Mouse (Mus musculus) heart, postnatal 36 days (tissue): ENCODE data around the gene Prn. TPM values are rescaled to one million over a fixed set of nuclear protein-coding genes. Genes with fewer than 3 reads are reported as not detected.
A peak's percentile ranks its signal among the peaks of the same experiment; 100 is the strongest.

Experiments used
- DNase-seq, 2 experiments: peaks; one replicate each; pipeline ENCODE4 v3.0.0; 2021 to 2022
- intact Hi-C: fragments of 180-260 bp; cut with DNase I; formaldehyde crosslinking; loops from one replicate; pipeline ENCODE4 v1.15.1; 2025
- total RNA-seq, 2 experiments: library from RNA; stranded (reverse); gene quantifications; 2 replicates each; pipeline ENCODE4 v1.2.3; 2021

Gene Prn
- 1 to 10 TPM in 1 of 2 experiments, not detected in 1; 1.8 TPM for total RNA-seq

DNA sequence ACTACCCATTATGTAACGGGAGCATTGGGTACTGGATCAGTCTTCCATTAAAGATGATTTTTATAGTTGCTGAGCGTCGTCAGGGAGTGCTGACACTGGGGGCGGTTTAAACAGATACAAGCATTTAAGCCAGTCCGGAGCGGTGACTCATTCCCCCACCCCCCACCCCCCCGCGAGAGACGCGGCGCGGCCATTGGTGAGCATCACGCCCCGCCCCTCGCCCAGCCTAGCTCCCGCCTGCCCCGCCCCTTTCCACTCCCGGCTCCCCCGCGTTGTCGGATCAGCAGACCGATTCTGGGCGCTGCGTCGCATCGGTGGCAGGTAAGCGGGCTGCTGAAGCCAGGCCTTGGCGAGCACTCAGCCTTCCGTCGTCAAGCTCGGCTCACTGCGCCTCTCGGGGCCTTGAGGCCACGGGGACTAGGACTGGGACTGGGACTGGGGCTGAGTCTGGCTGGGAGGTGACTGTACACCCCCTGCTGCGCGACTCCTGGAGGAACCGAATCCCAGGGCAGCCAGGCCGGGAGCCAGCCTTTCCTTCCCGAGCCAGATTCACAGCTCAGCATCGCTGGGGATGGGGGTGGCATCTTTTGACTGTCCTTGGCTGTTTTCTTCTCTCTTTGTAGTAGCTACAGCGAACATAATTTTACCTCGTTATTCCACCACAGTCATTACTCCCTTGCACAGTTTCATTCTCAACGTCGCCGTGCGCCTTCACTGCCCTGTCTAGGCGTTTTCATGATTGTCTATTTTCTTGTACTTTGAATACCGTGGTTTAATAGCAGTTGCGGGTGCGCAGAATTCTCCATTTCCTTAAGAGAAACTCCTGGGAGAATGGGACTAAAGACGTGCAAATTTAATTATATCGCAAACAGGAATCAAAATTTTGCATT, at the start of gene Prn, which contains the start of gene Prnp:
Gene Prn, plus strand, starts transcription at position 275 of the 890 bp plus-strand sequence.
Gene Prnp, plus strand, starts transcription at position 246 of the 890 bp plus-strand sequence.
- DNase-seq: peak; percentile 89
- intact Hi-C loops: no loop called here

DNA sequence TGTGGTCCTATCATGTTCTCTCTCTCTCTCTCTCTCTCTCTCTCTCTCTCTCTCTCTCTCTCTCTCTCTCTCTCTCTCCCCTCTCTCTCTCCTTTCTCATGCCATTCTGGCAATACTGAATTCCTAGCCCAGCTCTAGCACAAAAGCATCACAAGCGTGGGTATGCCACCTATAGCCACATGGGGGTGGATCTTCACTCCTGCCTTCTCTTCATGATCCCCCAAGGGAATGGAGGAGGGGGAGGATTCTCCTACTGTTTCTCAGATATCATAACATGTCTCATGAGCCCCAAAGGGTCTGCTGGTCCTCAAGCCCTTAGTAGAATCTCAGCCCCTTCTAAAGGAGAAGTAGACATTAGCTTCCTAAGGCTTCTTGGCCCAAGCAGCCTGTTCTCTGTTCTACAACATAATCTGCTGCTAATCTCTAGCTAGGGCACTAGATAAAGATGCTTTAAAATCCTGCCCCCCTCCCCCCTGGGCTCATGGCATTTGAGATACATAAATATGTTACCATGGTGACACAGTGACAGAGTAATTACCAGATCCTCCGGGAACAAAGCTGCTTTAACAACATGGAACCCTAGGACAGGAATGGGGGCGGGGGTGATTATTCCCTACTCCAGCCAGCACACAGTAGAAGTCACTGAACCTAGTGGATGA, 47.0 kb upstream of the Prn start:
- intact Hi-C loops: no loop called here
- DNase-seq: no peak

DNA sequence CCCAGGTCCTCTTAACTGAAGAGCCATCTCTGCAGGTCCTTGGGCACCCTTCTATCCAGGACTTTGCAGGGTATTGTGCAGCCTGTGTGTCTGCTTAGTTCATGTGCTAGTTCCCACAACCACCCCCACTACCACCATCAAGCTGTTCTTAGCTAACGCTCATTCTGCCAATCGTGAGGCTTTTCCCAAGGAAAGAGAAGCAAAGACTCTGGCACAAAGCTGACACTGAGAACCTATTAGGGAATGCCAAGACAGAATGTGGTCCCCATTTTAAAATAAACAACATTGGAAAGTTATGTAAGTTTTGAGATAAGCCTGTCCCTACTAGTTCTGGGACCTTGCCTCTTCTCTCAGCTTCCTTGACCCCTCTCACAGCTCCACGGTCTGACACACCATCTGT, 46.3 kb upstream of the Prn start:
- intact Hi-C loops: no loop called here
- DNase-seq: no peak

DNA sequence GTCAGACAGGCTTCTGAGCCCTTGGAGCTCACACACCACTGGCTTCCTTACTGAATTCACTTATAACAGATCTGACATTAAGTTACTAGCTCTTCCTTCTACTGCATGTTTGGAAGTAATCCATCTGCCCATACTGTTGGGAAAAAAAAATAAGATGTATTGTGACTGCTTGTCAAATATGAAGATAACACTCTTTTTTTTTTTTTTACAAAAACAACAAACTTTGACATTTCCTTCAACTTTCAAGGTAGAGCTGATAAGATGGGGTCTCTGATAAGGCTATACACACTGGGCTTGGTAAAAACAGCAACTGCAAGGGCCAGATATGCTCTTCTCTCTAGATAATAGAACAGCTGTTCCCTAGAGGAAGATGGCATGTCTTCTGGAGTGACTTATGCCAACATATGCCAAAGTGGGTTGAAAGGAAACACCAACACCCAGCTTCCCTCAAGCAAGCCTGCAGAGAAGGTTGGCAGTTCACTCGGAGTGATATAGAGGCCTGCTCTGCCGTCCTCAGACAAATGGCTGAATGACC, 45.4 kb upstream of the Prn start:
- DNase-seq: no peak
- intact Hi-C loops: no loop called here

DNA sequence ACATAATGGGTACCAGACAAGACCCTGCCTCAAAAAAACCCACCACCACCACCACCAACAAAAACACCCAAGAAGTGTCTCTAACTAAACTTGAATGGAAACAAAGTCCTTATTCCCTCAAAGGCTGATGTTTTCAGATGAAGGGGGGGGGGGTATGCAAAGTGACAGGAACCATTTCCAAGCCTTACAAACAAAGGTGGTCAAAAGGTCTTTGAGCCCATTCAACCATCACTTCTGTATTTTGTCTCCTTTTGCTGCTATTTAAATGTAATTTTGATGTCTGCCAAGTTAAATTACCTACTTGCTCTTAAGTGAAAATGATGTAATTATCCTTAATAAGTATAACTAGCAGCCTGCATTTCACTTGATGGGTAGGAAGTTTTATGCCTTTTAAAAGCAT, 43.1 kb upstream of the Prn start:
- DNase-seq: no peak
- intact Hi-C loops: no loop called here

DNA sequence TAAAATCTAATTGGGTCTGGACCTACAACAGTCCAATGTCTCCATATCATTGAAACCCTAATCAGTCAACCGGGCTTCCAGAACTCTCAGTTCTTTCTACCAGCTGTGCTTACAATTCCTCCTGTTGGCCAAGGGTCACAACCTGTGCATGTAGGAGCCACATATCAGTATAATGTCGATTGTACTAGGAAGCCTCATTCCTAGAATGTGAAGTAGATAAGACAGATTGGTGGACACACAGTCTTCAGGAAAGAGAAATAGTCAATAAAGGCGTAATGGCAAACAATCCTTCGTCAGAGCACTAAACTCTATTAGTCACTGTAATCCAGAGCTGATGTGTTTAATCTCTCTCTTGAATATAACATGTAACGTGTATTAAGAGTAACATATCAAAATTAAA, 40.8 kb upstream of the Prn start:
- DNase-seq: no peak
- intact Hi-C loops: no loop called here

DNA sequence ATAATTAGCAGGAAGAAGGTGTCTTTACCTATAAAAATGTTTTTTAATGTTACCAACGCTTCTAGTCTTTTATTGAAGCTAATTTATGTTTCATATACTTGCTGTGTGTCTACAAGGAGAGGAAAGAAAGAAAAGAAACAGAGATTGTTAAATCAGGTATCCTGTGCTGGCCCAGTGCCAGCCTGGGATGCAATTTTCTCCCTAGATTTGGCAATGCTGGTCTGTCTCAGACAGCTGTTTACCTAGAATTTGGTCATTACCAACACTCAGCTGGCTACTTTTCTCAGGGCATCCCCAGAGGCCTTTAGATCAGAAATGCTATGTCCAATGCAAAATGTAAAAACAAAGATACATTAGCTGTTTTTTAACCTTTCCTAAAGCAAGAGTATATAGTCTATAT, 36.4 kb upstream of the Prn start:
- intact Hi-C loops: no loop called here

DNA sequence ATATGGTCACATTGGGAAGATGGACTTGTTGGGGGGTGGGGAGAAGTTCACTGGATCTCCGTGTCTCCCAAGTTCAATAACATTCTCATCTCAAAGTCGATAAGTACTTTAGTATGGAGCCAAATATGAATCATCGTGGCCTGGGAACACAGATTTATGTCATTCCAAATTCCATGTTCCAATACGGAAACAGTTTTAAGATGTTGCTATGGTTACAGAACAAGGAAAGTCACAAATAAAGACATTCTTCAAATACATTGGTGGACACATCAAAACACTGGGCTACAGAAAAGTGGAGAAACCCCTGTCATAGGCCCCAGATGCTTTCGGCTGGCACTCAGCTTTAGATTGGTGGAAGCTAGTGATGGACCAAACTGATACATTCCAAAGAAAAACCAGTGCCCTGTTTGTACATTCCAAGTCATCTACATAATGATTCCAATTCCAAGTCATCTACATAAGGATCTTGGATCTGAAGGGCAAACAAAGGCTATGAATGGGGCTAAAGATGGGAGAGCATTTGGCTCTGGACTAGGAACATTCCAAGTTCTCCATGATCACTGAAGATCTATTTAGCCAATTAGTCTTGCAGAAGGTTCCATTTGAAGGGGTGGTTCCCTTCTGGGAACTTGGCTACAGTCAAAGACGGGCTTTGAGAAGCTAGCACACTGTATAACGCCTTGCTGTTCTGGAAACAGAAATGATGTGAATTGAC, 33.0 kb upstream of the Prn start:
- peak in 1 of 2 experiments; percentile 22 for DNase-seq
- intact Hi-C loops: no loop called here

More for the DNA sequence above, 36.4 kb upstream of the Prn start:
- no peak for DNase-seq

DNA sequence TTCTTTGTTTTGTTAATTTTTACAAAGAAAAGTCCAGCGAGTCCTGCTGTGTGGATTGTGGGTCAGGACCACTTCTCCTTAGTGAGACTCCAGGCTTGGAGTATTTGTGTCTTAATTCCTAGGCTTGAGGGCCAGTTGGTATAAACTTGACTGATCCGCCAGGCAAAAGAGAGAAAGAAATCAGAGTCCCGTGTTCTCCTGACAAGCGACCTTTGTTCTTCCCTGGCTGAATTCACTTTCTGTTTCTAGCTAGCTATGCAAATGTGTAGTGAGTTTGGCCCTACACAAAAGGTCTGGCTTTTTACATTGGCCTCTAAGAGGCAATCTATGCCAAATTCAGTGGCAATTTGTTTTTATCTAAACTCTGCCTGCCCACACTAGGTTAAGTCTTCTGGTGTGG, 28.0 kb upstream of the Prn start:
- intact Hi-C loops: no loop called here
- DNase-seq: no peak

DNA sequence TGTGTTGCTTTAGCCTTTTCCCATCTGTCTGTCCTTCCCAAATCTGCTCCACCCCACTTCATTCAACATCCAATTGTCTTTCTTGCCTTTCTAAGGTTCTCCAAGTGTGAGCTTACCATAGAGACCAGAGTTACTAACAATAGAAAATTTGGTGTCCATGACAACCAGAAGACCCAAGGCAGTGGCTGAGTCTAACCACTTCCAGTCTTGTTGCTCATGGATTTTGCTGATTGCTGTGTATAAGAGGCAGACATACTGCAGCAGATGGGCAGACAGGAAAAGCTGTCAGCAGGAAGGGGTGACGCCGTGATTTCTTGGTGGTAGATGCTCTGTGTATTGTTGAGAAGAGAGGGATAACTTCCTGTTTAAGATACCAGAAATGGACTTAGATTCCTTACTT, 26.6 kb upstream of the Prn start:
- intact Hi-C loops: no loop called here

DNA sequence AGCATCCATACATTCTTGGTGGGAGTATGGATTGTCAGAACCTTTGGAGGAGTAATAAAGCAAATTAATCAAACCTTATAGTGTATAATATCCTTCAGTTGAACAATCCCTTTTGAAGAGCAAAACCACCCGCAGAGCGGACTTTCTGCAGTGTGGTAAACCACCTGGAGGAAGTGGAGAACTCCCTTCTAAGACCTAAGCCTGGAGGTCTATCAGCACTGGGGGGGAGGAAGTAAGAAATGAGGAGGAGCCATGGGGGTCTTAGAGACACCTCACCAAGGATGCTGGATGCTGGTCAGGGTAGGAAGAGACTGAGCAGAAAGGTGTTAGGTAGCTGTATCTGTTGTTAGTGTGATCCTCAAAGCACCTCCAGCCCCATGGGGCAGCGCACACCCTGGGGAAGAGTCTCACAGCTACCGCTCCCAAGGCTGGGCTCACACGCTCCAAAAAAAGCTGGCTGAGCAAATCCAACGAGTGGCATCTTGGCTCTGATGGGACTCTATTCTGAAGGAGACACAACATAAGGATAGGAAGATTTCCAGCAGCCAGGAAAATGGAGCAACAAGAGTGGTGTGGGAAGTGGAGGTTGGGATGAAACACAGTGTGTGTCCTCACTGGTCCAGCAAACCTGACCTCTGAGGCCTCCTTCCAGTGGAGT, 23.1 kb upstream of the Prn start:
- intact Hi-C loops: no loop called here
- no peak for DNase-seq

More for the DNA sequence above, 26.6 kb upstream of the Prn start:
- DNase-seq: no peak

DNA sequence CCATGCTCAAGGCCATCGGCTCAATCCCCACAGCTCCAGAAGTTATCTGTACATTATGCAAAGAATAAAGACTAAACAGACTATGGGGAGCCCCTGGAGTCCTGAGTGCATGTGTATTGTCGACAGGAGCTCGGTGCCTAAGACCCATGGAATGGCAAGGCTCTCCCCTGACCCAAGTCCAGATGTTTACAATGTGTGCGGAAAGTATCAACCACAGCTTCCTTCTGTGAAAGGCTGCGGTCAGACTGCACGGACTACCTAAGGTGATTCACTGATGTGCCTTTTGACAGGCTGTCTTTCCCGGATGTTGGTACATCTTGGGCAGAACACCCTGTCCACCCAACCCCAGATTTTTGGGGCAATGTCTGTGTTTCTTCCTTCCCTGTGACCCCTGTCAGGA, 21.5 kb upstream of the Prn start:
- intact Hi-C loops: no loop called here
- no peak for DNase-seq

DNA sequence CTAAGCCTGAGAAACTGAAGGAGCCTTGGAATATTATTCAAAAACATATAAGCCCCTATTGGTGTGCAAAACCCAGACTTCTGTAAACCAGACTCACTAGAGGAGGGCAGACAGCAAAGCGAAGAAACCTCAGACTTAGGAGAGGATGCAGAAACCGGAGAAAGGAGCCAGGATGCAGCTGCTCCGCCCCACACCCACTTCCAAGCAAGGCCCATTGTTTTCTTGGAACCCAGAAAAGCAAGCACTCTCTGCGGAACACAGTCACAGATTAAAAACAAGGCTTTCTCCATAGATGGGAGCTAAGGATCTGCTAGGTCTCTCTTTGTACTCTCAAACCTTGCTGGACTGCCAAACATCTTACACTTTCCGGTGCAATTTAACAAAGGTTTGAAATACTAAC, 17.2 kb upstream of the Prn start:
- intact Hi-C loops: no loop called here

DNA sequence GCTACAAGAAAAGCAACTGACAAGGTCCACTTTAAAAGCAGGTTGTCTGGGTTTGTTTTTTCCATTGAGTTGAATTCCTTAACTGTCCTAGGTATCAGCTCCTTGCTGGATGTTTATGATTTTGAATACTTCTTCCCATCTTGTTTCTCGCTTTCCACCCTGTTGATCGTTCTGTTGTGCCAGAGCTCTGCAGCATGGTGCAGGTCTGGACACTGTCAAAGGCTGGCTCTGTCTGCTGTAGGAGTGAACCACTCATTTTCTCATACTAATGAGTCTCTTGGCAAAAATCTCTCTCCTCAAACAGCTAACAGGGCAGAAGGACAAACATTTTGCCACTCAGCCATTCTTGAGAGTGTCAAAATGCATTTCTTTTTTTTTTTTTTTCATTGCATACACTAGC, 14.7 kb upstream of the Prn start:
- no peak for DNase-seq
- intact Hi-C loops: no loop called here

More for the DNA sequence above, 17.2 kb upstream of the Prn start:
- DNase-seq: no peak

DNA sequence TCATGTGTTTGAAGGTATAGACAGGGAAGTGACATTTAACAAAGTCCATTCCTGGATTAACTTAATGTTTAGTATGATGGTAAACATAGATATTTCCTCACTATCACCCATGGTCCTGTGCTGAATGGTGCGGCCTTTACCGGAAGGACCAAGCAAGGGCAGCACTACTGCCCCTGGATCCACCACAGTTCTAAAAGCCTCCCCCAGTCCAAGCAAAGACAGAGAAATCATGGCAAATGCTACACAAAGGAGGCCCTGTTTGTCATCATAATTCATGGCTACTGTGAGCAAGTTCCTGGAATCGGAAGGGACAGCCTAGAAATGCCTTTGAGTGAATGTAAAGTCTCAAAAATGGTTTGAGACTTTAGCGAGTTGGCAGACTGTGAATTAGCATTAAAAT, 13.7 kb upstream of the Prn start:
- DNase-seq: no peak
- intact Hi-C loops: no loop called here

DNA sequence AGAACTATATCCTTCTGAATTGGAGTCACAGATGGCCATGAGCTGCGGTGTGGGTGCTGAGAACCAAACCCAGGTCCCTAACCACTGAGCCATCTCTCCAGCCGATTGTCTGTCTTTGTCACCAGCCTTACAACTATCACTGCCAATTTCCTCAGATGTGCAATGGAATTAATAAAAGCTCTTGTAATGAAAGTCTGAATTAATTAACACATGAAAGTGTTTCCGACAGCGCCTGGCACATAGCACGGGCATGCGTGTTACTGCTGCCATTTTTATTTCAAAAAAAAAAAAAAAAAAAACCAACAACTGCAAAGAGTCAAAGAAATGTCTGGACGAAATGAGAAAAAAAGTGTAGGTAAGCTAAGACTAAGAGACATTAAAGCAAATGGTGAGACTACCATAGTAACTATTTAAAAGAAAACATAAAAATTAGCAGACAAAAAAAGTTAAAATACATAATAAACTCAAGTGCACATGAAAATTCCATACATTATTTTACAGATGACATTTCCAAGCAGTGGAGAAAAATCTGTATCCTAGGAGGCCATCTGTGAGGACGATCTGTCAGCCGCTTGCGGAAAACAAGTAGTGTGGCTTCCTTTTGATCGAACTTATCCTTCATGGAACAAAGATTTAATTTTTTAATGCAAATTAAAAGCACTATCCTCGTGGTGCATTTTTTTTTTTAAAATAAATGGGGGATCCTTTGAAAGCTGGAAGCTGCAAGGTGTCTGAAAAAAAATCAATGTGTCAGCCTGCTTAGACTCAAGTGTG, 12.2 kb upstream of the Prn start:
- no peak for DNase-seq
- intact Hi-C loops: no loop called here

DNA sequence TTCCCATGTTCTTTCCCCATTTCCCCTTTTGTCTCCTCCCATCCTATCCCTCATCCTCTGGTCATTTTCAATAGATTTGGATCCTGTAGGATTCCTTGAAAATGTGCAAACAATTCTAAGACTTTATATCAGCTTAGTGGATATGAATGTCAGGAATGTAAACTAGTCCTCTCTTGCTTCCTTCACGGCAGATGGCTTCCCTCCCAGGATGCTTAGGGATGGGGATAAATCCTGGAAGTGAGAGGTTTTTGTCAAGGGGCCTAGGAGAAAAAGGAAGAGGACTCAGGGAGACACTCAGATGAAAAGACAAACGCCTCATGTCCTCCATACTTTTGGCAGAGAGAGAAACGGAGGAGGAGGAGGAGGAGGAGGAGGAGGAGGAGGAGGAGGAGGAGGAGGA, 7.3 kb upstream of the Prn start:
- DNase-seq: no peak
- intact Hi-C loops: loop anchor here (5.0 kb wide), 1 partner anchor 35 kb away; no protein-coding TSS in a partner anchor

DNA sequence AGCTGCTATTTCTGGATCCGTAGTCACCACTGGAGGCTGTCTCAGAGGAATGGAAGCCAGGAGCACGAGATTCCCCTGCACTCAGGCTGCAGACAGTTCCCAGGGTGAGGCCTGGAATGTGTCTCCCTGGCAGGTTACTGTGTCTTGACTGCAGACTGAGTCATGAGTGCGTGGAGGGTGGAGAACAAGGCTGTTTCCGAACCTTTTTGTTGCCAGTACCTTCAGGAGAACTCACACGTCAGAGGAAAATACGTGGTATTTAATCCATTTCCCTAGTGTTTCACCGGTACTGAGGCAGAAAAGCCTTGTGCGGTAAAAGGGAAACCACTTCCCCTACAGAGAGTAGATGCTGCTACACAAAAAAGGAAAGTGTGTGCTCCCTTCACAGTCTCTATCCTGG, 6.9 kb upstream of the Prn start:
- intact Hi-C loops: loop anchor here (5.0 kb wide), 1 partner anchor 34 kb away; no protein-coding TSS in a partner anchor
- DNase-seq: peak; percentile 49 to 63

DNA sequence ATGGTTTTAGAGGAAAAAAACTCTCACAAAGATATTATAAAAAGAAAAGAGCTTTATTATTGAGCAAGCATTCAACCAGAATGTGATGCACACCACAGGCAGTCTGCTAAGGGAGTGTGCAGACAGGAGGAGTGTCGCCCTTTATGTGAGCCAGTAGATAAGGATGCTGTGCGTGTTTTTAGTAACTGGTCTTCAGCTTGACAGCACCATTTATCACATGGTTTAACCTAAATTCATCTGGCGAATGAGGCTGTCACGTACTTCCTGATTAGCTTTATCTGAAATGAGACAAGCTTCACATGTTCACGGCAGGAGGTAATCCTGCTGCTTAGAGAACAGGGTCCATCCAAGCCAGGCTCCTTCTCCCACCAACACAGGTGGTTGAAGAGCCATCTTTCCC, 4.7 kb upstream of the Prn start:
- intact Hi-C loops: no loop called here
- DNase-seq: no peak

DNA sequence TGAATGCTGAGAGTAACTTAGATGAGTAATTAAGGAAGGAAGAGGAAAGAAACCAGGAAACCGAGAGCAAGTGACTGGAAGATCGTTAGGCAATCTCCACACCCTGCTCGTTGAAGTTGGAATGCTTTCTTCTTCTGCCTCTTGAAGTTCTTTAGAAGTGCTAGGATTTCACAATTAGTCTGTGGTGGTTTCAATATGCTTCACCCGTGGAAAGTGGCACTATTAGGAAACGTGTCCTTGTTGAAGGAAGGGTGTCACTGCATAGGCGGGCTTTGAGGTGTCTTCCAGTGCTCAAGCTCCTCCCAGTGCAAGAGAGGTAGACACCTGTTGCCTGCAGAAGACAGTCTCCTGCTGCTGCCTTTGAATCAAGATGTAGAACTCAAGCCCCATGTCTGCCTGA, 4.0 kb upstream of the Prn start:
- intact Hi-C loops: no loop called here
- DNase-seq: no peak
